Mouse (Mus musculus) urinary bladder, postnatal 14 days (tissue): ENCODE data around the gene Sdhb.

Experiments
- DNase-seq: peaks from one replicate; pipeline ENCODE4 v3.0.0; 2021; ENCODE audit warnings: low spot score

The Sdhb gene

GRCm38 (mm10) chr4:140977886-140978692 is 17.1 kb downstream of the Sdhb start:
- DNase-seq, result peak; percentile 53

DNA sequence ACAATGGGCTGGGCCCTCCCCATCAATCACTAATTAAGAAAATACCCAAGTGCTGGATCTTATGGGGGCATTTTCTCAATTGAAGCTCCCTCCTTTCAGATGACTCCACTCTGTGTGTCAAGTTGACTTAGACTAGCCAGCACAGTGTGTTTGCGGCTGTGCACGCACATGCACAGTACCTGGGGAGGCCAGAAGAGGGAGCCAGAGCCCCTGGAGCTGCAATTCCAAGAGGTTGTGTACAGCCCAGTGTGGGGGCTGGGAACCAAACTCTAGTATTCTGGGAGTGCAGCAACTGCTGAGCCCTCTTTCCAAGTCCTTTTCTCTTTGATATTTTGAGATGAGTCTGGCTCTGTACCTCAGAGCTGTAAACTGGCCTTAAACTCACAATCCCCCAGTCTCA is 20.6 kb downstream of the Sdhb start:
- no peak for DNase-seq

- DNase-seq, result peak; percentile 44
These were observed 21.8 kb downstream of the Sdhb start for GRCm38 (mm10) chr4:140982808-140983207.

DNA sequence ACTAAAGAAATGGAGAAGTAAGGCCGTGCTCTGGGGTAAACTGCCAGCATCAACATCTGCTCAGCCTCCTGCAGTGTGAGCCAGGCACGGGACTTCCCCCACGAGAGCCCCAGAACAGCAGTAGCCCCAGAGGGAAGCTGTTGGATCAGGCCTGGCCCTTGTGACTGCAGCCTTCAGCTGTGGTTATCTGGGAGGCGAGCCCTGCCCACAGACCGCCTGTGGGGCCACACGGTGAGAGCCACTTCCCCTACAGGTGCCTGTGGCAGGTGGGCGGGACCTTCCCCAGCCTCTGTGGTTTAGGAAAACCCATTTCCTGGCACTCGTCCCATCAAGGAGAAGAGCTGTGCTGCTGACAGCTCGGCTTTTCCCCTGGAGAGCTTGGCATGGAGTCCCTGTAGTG is 22.4 kb downstream of the Sdhb start:
- peak; percentile 76 for DNase-seq

DNA sequence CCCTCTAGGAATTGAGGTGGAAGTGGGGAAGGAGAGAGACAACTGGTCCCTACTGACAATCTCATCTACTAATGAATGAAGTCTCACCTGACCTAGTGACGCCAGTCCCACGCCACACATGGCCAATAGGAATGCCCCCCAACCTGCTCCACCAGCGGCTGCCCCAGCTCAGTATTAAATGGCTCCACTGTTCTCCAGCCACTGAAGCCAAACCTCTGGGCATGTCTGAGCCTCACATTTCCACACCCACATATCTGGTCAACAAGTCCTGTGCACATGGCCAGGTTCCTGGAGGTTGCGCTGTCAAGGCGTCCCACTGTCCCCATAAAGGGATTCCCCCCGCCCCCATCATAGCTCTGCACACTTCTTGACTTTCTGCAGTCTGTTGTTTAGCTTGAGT is 23.5 kb downstream of the Sdhb start:
- DNase-seq, result peak; percentile 58

GRCm38 (mm10) chr4:140986024-140986710 is 25.2 kb downstream of the Sdhb start:
- DNase-seq, result no peak

- peak; percentile 92 for DNase-seq
These were observed 25.9 kb downstream of the Sdhb start, which contains the start of gene Atp13a2 for GRCm38 (mm10) chr4:140986711-140987395. Atp13a2 (plus strand) TSS chr4:140986873.

GRCm38 (mm10) chr4:140987476-140987875 is 26.5 kb downstream of the Sdhb start:
- no peak for DNase-seq

GRCm38 (mm10) chr4:140988706-140989290 is 27.8 kb downstream of the Sdhb start:
- DNase-seq, result no peak

GRCm38 (mm10) chr4:140989447-140989846 is 28.4 kb downstream of the Sdhb start:
- no peak for DNase-seq

- DNase-seq, result no peak
These were observed 31.2 kb downstream of the Sdhb start for GRCm38 (mm10) chr4:140992215-140992614.

GRCm38 (mm10) chr4:140993846-140994245 is 32.8 kb downstream of the Sdhb start:
- DNase-seq, result no peak

DNA sequence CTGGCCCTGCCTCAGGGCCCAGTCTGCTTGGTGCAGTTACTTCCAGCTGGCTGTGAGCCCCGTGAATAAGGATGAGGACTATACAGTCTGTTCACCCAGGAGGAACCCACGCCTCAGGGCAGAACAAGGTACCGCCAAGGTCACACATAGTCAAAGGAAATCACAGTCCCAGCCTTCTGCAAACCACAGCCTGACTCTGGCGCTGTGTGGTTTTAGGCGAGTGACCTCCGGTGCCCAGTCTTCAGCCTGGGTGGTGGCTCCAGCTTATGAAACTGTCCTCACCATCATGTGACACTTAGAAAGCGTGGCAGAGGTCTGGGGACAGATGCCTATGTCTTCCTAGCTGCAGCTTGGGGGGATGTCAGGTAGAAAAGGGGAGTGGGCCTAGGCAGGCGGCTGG is 34.8 kb downstream of the Sdhb start:
- DNase-seq, result no peak

DNA sequence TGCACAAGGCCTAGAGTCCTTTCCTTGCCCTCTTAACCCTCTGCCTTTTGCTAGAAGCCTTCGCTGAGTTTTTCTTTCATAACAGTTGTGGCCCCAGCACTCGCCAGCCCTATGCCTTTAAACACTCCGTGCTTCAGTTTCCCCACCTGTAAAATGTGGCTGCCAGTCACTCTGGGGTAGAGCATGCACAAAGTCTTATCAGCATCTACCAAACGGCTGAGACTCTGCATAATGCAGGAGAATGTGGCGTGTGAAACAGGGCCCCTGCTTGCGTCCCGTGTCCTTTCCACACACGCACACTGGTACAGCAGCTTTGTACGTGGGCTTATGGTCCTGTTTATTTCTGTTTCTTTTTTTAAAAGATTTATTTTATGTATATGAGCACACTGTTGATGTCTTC is 35.8 kb downstream of the Sdhb start:
- no peak for DNase-seq

- DNase-seq, result no peak
These were observed 45.0 kb downstream of the Sdhb start for GRCm38 (mm10) chr4:141005983-141006382.

GRCm38 (mm10) chr4:141008028-141008427 is 47.0 kb downstream of the Sdhb start:
- peak; percentile 40 for DNase-seq

DNA sequence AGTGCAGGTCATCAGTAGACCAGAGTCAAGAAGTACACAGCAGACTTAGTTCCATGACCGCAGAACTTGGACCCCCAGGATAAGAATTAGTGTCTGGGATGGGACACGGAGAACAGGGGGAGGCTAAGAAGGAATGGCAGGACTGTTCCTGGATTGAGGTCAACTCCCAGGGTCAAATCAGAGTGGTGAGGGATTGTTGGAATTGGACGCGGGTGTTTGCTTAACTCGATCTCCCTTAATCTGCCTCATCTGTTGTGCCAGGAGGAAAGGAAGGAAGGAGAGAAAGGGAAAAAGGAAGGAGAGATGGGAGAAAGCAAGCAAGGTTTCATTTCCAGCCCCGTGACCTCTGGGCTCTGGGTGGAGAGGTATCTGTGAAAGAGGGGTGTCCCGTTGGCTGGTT is 49.1 kb downstream of the Sdhb start, which contains the start of gene Mfap2:
Gene Mfap2 (plus strand): TSS at position 301 of the 400 bp plus-strand sequence.
- no peak for DNase-seq

DNA sequence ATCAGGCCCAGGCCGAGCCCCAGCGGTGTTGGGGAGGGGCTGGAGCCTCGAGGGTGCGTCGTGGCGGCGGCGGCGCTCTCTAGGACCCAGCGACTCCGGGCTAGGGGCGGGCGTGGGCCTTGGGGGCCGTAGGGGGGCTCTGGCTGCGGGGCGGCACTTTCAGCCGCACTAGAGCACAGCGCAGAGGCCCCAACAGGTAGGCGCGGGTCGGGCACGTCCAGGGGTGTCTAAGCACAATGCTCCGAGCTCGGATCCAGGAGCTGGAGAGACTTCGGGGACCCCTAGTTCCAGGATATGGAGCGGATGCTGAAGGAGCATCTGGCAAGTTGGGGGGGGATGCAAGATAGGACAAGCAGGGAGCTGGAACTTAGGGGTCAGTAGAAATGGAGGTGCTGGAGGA is 49.5 kb downstream of the Sdhb start:
- DNase-seq, result no peak

DNA sequence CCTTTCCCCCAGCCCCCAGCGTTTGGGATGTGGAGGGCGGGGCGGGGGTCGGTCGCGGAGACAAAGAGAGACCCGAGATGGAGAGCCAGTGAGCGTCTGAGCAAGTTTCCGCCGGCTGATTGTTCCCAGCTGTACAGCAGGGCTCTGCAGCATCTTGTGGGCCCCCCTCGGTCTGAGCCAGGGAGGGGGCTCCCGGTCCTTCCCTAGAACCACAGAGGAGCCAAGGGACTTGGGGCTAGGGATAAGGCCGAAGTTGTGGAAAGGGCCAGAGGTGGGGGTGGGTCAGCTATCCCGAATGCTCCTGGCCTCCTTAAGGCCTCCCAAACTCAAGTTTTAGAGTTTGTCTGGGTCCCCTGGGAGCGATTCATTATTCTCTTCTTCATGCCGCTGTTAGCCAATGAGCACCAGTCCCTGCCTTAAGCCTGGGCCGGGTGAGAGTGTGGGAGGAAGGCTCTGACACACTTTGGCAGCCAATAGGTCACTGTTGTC is 50.0 kb downstream of the Sdhb start:
- no peak for DNase-seq

DNA sequence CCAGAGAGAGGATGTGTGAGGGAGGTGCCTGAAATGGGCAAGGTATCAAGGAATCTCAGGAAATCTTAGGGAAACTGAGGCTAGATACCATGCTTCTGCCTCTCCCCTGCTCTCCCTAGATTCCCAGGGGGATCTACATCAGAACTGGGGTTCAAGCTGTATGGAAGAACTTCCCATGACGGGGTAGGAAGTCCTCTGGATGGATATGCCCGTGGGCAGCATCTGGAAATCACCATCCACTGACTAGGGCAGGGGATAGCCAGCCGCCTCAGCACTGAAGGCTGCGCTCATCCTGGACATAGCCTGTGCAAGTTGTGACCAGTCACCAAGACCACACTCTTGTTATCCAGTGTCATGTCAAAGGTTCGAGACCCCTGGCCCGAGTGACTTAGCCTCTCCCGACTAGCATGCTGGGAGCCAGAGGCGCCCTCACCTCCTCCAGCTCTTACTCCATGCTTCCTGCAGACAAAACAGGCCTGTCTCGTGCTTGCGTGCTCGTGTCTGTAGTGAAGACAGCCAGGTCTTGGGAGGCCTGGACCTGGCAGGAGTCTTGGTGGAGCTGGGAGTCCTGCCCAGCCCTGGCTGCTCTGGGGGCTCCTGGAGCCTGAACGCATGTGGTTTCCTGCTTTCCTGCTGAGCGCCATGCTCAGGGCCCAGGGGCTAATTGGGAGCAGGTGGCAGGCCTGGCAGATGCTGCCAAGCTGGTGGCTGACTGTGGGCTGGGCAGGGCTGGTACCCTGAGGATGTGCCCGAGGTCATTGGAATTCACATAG is 50.7 kb downstream of the Sdhb start:
- DNase-seq, result no peak

GRCm38 (mm10) chr4:141012558-141012957 is 51.6 kb downstream of the Sdhb start:
- DNase-seq, result no peak
